Mouse (Mus musculus) heart, adult 8-10 months (tissue): ENCODE results near the gene Cnot10. TPM values are rescaled to one million over a fixed set of nuclear protein-coding genes. Genes with fewer than 3 reads are reported as not detected.

Experiments used
- DNase-seq: peaks from one replicate; pipeline ENCODE4 v3.0.0; 2022; ENCODE audit warnings: low spot score
- total RNA-seq, 4 experiments: library from RNA; stranded (reverse); gene quantifications; 2 replicates each; pipeline ENCODE4 v1.2.4; 2022

The Cnot10 gene
- total RNA-seq, result 10 to 100 TPM; 21.2 to 22.9 (median 21.8) TPM

DNA sequence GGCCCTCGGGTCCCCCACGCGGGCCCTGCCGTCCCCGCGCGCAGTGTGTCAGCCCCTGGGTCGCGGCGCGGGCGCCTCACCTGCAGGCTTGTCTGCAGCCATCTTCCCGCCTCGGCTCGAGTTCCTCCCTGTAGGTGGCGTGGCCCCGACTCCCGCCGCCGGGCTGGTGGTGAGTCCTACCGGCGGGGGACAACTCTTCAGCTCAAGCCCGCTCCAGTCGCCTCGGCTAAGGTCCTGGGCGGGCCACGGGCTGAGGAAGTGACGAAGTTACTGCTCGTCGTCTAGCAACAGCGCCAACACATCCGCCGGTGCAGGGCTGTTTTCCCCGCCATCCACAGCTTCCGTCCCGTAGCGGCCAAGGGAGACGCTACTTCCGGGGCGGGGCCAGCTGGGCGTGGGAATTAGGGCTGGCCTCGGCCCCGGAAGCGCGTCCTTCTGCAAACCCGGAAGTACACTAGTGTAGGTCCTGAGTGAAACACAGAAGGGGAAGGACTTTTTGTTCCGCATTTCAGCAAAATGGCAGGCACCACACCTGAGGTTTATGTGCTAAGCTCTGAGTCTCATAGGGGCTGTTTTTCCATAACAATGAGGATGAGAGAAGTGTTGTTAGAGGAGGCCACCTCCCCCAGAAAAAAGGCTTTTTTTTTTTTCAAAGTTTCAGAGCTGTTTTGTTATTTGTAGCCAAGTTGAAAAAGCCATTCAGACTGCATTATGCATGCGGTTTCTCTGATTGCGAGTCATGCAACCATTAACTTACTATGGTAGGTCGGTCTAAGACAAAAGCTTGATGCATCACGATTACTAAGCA, at the start of gene Cnot10:
Gene Cnot10 (minus strand): TSS at position 346 of the 808 bp plus-strand sequence.
- peak; percentile 98 for DNase-seq

DNA sequence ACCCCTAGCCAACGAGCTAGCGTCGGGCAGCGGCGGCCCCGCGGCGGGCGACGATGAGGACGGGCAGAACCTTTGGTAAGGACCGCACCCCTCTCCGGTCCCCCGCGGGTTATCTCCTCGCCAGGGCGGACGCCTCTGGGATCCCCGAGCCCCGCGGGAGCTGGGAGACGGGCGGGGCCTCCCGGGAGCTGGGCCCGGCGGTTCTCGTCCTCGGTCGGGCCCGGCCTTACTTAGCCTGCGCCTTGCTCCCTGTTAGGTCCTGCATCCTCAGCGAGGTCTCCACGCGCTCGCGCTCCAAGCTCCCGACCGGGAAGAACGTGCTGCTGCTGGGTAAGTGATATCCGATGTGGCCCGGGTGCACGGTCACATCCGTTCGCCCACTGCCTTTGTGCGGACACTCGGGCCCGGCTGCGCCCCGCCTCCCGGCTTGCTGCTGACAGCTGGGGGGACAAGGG, 49.0 kb upstream of the Cnot10 start:
- no peak for DNase-seq

DNA sequence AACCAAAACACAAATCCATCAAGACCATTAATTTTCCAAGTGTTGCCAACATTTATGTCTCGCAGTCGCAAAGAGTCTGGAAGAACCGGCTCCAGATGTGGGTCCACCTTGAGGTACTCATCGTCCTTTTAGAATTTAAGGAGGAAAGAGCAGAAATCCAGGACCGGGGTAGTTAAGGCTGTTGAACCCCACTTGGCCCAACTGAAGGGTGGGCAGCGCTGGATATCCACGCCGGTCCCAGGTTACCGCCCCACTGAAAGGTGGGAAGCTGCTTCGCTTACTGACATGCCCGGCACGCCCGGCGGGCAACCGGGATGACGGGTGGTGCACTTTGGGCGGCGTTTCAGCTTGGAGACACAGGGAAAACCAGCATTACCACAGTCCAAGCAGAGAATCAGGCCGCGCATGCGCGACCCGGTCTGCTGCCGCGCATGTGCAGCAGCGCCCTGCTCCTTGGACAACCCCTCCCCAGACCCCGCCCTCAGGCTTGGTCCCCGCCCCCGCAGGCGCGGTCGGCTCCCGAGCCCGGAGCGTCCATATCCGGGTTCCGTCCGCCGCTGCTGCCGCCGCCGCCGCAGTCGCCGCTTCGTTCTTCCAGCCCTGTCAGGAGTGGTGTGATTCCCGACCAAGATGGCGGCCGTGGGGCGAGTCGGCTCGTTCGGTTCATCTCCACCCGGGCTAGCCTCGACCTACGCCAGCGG, 48.4 kb upstream of the Cnot10 start, which contains the start of gene Dync1li1:
Gene Dync1li1 (plus strand): TSS at position 539 of the 701 bp plus-strand sequence.
- DNase-seq, result peak; percentile 96

DNA sequence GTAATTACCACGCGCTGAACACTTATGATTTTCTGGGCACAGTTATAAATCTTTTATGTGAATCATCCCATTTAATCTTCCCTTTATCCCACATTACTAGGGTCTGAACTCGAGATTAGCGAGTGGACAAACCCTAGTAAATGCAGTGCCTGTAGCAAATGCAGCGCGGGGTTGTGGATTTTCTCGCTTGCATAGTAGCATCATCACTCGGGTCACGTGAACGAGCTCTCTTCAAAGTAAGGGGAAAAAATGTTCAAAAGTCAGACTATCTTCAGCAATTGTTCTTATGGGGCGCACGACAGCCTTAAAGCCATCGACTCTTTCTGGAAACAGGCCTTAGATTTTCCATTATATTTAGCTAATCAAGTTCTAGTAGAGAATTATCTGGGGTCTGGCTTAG, 47.7 kb upstream of the Cnot10 start:
- no peak for DNase-seq

DNA sequence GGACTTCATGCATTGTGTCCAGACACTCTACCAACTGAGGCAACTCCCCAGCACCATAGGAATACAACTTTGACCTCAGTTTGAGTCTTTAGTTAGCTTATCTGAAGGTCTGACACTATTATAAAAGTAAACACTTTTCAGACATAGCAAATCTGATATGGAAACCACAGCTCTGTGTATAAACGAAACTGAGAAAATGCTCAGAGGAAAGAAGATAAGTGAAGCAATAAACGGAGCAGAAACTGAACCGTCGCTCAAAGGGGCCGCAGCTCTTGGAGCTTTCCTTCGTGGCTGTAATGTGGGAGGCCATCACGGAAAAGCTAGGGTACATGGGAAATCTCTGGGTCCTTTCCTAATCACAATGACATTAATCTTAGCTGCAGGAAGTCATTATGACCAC, 46.3 kb upstream of the Cnot10 start:
- no peak for DNase-seq

DNA sequence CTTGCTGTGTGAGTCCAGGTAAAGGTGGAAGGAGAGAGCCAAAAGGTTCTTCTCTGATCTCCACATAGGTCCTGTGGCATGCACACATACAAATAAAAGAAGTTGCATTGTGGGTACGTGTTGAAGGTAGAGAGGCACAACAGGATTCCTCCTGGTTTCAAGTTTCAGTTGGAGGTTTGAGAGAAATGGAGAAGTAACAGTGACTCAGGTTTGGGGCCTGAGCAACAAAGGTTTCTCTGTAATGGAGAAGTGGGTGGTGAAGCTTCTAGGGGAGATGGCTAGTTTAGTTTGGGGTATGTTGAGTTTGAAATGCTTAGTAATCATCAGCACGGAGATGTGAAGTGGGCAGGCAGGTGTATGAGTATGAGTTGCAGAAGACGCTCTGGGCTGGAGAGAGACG, 42.2 kb upstream of the Cnot10 start:
- no peak for DNase-seq

DNA sequence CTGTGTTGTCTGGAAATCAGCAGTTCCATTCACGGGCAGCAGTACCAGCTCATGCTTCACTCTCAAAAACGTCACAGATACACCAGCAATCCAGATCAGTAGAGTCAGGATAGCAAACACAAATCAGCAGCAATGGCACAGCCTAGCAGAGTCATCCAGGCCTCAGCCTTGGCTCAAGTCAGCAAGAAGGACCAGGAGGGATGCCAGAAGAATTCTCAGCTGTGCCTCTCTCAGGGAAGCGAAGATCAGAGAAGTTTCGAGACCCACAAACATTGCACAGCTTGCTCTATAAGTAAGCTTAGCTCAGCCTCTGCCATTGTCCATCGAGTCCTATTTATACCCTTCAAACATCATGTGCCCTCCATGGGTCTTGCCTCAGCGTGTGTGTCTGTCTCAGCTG, 40.5 kb upstream of the Cnot10 start:
- no peak for DNase-seq

DNA sequence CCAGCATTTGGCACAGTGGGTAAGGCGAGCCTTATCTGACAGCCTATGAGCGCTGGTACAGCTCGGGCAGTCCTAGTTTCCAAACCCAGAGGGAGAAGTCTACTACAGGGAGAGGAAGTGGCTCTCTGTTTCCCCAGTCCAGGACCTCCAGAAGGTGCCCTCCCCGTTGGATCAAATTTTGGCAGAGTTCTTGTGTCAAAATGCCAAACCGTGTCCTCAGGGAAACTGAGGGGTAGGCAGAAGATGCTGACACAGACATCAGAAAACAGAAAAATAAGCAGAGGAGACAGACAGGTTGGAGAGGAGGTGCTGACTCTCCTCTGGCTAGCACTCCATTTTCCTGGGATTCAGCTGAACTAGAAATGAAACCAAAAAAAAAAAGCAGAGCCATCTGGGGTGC, 40.0 kb upstream of the Cnot10 start:
- no peak for DNase-seq

DNA sequence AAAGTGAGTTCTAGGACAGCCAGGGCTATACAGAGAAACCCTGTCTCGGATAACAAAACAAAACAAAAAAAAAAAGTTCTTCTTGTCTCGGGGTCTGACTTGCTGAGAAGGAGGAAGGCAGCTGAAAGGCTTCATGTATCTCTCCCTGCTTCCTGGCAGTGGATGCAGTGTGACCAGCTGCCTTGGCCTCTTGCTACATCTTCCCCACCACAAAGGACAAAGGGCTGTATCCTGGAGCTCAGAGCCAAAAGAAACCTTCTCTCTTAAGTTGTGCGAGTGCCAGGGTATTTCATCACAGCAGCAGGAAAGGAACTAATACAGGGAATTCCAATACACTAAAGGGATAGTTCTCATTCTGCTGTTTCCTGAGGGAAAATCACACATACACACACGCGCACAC, 38.6 kb upstream of the Cnot10 start:
- DNase-seq, result no peak

DNA sequence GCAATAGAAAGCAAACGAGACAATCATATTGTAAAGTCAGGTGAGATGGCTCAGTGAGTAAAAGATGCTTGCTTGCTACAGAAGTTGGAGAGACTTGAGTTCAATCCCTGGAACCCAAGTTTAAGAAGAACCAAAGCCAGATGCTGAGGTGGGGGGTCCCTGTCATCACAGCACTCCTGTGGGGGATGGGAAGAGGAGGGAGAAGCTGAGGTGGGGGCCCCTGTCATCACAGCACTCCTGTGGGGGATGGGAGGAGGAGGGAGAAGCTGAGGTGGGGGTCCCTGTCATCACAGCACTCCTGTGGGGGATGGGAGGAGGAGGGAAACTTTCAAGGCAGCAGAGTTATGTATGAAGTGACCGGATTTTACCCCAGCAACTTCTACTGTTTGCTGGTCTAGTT, 33.6 kb upstream of the Cnot10 start:
- DNase-seq, result no peak

DNA sequence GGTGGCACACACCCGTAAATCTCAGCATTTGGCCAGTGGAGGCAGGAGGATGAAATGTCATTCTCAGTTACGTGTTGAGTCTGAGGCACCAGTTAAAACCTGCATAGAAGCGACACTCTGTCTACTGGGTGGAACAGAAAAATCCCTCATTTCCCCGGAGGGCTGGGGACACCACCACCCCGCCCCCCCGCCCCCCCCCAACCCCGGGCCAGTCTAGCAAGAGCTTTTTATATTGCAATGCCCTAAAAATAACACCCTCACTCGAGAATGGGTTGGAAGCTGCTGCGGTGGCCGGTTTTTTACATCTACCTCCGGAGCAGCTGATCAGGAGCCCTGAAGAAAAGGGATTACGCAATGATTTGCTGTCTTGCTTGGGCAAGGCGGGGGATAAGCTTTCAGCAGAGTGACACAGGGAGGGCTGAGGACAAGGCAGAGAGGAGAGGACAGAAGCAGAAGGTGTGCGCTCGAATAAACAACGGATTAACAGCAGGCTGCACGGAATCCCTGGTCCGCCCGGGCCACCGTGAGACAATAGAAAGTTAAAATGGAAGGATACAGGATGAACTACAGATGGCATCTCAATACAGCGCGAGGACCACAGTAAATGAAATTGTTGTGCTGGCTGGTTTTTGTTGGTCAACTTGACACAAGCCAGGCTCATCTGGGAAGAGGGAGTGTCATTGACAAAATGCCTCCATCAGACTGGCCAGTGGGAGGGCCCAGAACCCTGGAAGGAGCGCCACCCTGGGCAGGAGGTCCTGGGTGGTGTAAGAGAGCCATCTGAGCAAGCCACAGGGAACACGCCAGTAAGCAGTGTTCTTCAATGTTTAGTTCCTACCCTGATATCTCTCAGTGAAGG, 32.9 kb upstream of the Cnot10 start:
- DNase-seq, result peak; percentile 28

DNA sequence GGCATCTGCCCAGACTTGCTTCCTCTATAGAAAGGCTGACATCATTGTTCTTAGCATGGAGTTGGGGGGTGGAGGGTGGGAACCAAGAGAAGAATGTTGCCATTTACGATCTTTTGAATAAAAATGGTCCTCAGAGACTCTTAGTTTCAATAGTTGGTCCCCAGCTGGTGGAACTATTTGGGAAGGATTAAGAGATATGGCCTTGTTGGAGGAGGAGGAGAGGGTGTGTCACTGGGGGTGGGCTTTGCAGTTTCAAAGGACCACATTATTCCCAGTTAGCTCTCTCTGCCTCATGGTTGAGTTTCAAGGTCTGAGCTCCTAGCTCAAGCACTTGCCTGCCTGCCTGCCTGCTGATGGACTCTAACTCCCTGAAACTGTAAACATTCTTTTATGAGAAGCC, 32.0 kb upstream of the Cnot10 start:
- no peak for DNase-seq

DNA sequence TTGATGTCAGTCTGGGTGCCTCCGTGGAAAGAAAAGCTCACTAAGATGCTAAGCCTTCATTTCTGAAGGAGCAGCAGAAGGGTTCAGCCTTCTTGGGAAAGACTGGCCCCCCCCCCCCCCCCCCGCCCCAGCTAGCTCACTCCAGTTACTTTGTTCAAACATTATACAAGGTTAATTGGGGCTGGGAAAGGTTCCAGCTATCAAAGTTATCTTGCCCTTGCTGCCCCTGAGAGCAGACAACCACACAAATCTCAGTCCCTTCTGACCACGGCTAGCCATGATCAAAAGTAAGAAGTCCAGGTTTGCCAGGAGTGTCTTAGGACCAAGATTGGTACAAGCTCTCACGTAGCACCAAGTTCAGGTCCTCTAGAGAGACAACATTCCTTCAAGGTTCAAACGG, 29.0 kb upstream of the Cnot10 start:
- DNase-seq, result no peak

DNA sequence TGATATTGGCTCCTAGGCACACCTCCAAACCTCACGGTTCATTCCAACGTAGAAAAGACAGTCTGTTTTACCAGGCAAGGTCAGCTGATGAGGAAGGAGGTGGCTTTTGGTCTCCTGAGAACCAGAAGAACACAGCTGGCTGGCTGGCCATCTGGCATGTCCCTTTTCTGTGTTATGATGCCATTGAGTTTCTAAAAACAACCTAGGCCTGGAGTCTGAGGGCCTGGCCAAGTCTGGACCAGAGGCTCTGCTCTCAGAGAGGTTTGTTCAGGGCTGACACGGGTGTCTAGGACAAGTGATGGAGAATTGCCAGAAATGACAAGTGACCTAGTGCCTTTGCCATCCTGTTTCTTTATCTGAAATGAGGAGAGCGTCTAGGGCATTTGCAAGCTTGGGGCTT, 28.1 kb upstream of the Cnot10 start:
- DNase-seq, result peak; percentile 81

DNA sequence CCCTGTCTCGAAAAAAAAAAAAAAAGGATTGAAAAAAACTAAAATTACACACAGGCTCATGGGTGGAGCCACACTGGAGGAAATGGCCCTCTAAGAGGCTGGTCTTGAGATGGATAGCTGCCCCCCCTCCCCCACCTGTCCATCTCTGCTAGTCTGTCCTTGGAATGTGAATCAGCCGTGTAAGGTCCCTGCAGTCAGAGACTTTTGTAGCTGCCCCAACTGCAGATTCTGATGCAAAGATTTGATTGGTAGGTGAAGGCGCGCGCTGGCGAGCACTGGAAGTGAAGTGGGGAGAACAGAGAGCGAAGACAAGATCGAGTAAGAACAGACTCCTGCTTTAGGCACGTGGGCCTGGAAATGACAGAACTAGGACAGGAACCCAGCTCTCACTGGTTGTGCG, 26.9 kb upstream of the Cnot10 start:
- DNase-seq, result no peak

DNA sequence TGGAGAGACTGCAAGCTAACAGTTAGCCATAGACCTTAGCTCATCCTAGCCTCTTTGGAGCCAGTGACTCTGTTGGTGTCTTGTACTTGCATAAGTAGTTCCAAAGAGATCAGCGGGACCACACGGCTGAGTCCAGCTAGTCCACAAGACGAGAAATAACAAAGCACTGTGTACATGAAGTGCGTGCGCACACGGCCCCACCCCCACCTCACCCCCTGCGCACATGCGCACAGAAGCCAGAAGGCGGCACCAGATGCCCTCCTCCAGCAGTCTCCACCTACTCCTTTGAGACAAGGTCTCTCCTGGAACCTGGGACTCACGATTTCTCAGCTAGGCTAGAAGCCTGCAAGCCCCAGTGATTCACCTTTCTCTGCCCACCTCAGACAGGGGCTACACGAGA, 23.8 kb upstream of the Cnot10 start:
- no peak for DNase-seq

DNA sequence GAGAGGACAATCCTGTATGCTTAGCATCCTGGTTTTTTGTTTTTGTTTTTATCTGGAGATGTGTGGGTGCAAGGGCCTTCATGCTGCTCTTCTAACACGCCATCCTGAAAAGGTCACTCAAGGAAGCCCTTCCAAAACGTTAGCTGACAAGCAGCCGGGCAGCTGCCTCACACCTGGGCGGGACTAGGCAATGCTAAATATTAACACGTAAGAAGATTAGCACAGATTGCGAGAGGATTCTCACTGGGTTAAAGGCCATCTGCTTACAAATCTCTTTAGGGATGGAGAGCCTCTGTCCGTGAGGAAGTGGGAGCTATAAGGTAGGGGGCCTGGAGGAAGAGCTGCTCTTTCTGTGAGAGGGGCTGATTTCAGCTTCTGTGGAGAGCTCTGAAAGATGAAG, 22.0 kb upstream of the Cnot10 start:
- DNase-seq, result no peak

DNA sequence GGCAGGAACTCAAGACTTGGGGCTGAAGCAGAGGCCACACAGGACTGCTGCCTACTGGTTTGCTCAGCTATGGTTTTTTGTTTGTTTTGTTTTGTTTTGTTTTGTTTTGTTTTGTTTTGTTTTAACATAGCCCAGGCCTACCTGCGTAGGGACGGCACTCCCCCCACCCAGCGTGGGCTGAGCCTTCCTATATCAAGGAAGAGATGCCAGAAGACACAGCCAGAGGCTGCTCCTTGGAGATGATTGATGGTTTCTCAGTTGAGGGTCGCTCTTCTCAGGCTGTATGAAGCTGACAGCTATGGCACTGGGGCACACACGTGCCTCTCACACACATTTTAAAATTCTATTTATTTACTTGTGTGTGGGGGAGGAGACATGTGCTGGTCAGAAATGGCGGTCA, 21.0 kb upstream of the Cnot10 start:
- DNase-seq, result no peak

DNA sequence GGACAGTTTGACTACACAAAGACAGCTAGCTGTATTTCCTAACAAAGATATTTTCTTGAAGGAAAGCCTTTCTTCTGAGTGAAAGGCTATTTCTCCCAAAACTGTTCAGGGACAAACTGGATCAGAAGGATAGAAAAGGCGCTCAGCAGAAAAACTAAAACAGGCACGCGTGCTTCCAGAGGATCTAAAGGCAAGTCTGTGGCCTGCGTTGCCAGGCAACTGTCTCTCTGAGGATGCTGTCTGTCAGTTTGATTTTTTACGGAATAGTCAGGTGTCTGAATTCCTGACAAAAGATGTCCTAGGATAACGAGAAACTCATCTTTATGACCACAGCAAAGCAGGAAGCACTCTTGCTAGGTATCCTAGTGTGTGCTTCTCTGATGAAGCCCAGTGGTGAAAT, 20.5 kb upstream of the Cnot10 start:
- no peak for DNase-seq

DNA sequence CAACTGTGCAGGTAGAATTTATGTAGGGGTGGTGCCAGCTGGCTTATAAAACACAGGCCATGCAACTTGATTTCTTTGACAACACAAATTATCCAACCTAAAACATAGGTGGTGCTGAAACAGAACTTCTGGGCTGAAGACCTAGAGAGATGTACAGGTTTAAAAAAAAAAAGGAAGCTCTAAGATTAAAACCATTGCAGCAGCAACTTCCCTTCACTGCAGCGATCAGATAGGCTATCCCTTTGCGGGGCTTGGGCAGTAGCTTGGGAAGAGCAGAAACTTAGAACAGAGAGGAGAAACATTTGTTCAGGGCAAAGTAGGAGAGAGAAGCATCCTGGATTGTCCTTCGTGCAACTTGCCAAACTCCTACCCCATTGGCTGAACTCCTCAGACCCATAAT, 16.7 kb upstream of the Cnot10 start:
- no peak for DNase-seq

DNA sequence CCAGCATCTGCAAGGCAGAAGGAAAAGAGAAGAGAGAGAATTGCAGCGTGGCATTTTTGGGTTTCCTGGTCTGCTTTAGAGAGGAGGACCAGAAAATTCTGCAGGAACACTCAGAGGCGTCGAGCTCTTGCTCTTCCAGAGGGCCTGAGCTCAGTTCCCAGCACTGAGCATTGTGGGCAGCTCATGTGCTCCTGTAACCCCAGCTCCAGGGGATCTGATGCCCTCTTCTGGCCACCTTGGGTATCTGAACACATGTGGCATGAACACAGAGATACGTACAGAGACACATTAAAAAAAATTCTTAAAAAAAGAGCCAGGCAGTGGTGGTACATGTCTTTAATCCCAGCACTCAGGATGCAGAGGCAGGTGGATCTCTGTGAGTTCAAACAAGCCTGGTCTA, 15.4 kb upstream of the Cnot10 start:
- no peak for DNase-seq

DNA sequence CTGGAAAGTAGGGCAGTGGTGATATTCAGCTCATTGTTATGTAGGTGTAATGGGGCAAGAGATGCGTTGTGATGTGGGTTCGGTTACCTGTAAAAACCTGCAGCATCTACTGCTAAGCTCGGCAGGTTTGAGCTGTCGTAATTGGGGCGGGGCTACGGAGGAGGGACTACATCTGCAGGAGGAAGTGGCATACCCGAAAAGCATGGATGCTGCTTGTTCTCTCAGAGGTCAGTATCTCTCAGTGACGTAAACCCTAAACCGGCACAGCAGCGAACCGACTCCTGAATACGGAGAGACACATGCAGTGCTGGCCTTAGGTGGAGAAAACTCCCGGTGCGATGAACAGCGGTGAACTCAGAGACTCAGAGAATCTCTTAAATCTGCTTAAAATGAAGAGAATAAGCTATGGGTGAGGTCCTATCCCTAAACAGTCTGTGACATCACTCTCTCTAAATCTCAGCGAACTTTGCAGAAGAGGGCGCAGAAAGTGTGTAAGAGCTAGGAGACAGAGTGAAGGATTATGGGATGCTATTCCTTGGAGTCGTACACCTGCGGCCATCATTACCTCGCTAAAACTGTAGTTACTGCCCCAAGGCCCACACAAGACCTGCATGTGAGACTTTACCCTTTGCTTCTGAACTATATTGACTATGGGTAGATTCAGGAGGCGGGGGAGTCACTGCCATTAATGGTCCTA, 11.1 kb upstream of the Cnot10 start:
- DNase-seq, result no peak
